Mouse (Mus musculus): ENCODE data around the gene Cyb5d2.
A peak's percentile ranks its signal among the peaks of the same experiment; 100 is the strongest.
"Not testable (repeated sequence)": the region's sequence is repeated elsewhere in the genome, so short reads cannot be mapped to it uniquely, and the experiment has no call there.

Cyb5d2 gene

GRCm38 (mm10) chr11:72772611-72773010, 23.3 kb downstream of the Cyb5d2 start:
- not testable (repeated sequence) for ATAC-seq (ENCODE audit: low TSS enrichment)

GRCm38 (mm10) chr11:72771461-72771860, 24.5 kb downstream of the Cyb5d2 start:
- ATAC-seq (ENCODE audit: low TSS enrichment), result no peak

GRCm38 (mm10) chr11:72770816-72771215, 25.1 kb downstream of the Cyb5d2 start:
- no peak for ATAC-seq (ENCODE audit: low TSS enrichment)

GRCm38 (mm10) chr11:72770324-72770723, 25.6 kb downstream of the Cyb5d2 start:
- no peak for ATAC-seq (ENCODE audit: low TSS enrichment)

GRCm38 (mm10) chr11:72769061-72769460, 26.9 kb downstream of the Cyb5d2 start:
- ATAC-seq (ENCODE audit: low TSS enrichment), result peak; percentile 63; the same call in 1 of the 2 replicates

GRCm38 (mm10) chr11:72767716-72768115, 28.2 kb downstream of the Cyb5d2 start:
- no peak for ATAC-seq (ENCODE audit: low TSS enrichment)

GRCm38 (mm10) chr11:72764270-72764669, 31.7 kb downstream of the Cyb5d2 start:
- peak; percentile 82 for ATAC-seq (ENCODE audit: low TSS enrichment)

- ATAC-seq (ENCODE audit: low TSS enrichment), result no peak
Observed at GRCm38 (mm10) chr11:72760781-72761180, 35.2 kb downstream of the Cyb5d2 start.

GRCm38 (mm10) chr11:72759581-72759980, 36.4 kb downstream of the Cyb5d2 start:
- ATAC-seq (ENCODE audit: low TSS enrichment), result no peak

- no peak for ATAC-seq (ENCODE audit: low TSS enrichment)
Observed at GRCm38 (mm10) chr11:72758316-72758715, 37.6 kb downstream of the Cyb5d2 start.

GRCm38 (mm10) chr11:72751956-72752355, 44.0 kb downstream of the Cyb5d2 start:
- ATAC-seq (ENCODE audit: low TSS enrichment), result no peak

- ATAC-seq (ENCODE audit: low TSS enrichment), result peak; percentile 93
Observed at GRCm38 (mm10) chr11:72739048-72739447, 56.9 kb downstream of the Cyb5d2 start.

- not testable (repeated sequence) for ATAC-seq (ENCODE audit: low TSS enrichment)
Observed at GRCm38 (mm10) chr11:72737517-72737916, 58.4 kb downstream of the Cyb5d2 start.

- no peak for ATAC-seq (ENCODE audit: low TSS enrichment)
Observed at GRCm38 (mm10) chr11:72736320-72736719, 59.6 kb downstream of the Cyb5d2 start.

GRCm38 (mm10) chr11:72735519-72735860, 60.5 kb downstream of the Cyb5d2 start:
- no peak for ATAC-seq (ENCODE audit: low TSS enrichment)

- no peak for ATAC-seq (ENCODE audit: low TSS enrichment)
Observed at GRCm38 (mm10) chr11:72734840-72735518, 61.0 kb downstream of the Cyb5d2 start.

- ATAC-seq (ENCODE audit: low TSS enrichment), result no peak
Observed at GRCm38 (mm10) chr11:72733736-72734135, 62.2 kb downstream of the Cyb5d2 start.

Measured in frontal cortex, adult (tissue).